Mouse (Mus musculus) kidney, postnatal 0 days (tissue): Measurements from ENCODE around the gene Slc39a11. TPM values are rescaled to one million over a fixed set of nuclear protein-coding genes. Genes with fewer than 3 reads are reported as not detected.
A peak's percentile ranks its signal among the peaks of the same experiment; 100 is the strongest.

Experiments used
- ATAC-seq: fragments of 200-750 bp; cut with Nextera tagmentation; replicated peaks from 2 replicates; pipeline ENCODE4 v1.8.0; 2017; ENCODE audit warnings: low read depth, moderate number of reproducible peaks, moderate TSS enrichment, moderate library complexity; ENCODE audit not compliant: low FRiP score
- DNase-seq: peaks from one replicate; pipeline ENCODE4 v3.0.0-alpha.2; 2016; ENCODE audit warnings: low spot score
- H3K27ac ChIP-seq: fragments of 300-500 bp; sonication (generic); 2 replicates; pipeline ENCODE4 v1.5.1; 2014; ENCODE audit warnings: mild to moderate bottlenecking
- H3K27me3 ChIP-seq: fragments of 300-500 bp; sonication (generic); 2 replicates; pipeline ENCODE4 v1.6.1; 2014; ENCODE audit warnings: low read length, mixed read lengths; ENCODE audit not compliant: insufficient read depth
- H3K36me3 ChIP-seq: fragments of 300-500 bp; sonication (generic); 2 replicates; pipeline ENCODE4 v1.6.1; 2014; ENCODE audit warnings: low read length, mixed read lengths; ENCODE audit not compliant: insufficient read depth
- H3K4me1 ChIP-seq: fragments of 300-500 bp; sonication (generic); replicated peaks from 2 replicates; pipeline ENCODE4 v1.6.1; 2014; ENCODE audit warnings: antibody characterized with exemption, low read length, mixed read lengths; ENCODE audit not compliant: insufficient read depth
- H3K4me2 ChIP-seq: fragments of 300-500 bp; sonication (generic); 2 replicates; pipeline ENCODE4 v1.6.1; 2014; ENCODE audit warnings: mild to moderate bottlenecking, low read length, moderate library complexity, mixed read lengths
- H3K4me3 ChIP-seq: fragments of 300-500 bp; sonication (generic); replicated peaks from 2 replicates; pipeline ENCODE4 v1.5.1; 2014; ENCODE audit warnings: low read depth, low read length
- H3K9ac ChIP-seq: fragments of 300-500 bp; sonication (generic); 2 replicates; pipeline ENCODE4 v1.6.1; 2014; ENCODE audit warnings: low read depth, low read length
- H3K9me3 ChIP-seq: fragments of 300-500 bp; sonication (generic); replicated peaks from 2 replicates; pipeline ENCODE4 v1.6.1; 2016; ENCODE audit warnings: low read length, inconsistent platforms, mixed read lengths
- CTCF ChIP-seq: IDR thresholded peaks from 2 replicates; pipeline ENCODE4 v1.5.1; 2016; ENCODE audit warnings: antibody characterized with exemption, low read depth, mild to moderate bottlenecking, moderate library complexity
- WGBS: fragments of 180-500 bp; shearing (Covaris S2); extraction: QIAGEN DNeasy Blood & Tissue Kit; methylation state at CpG from one replicate; pipeline ENCODE4 v1.1.7; 2014; 5-methylcytosine and 5-hydroxymethylcytosine counted together
- polyA plus RNA-seq: library from polyadenylated mRNA; unstranded; fragments of >200 nt; fragmentation: Nextera tagmentation; extraction: Ambion mirVana; gene quantifications from 2 replicates; pipeline ENCODE4 v1.2.1, GENCODE M21; 2015

The Slc39a11 gene
- polyA plus RNA-seq, 1 experiment from 2014 or later, result 23.3 TPM

DNA sequence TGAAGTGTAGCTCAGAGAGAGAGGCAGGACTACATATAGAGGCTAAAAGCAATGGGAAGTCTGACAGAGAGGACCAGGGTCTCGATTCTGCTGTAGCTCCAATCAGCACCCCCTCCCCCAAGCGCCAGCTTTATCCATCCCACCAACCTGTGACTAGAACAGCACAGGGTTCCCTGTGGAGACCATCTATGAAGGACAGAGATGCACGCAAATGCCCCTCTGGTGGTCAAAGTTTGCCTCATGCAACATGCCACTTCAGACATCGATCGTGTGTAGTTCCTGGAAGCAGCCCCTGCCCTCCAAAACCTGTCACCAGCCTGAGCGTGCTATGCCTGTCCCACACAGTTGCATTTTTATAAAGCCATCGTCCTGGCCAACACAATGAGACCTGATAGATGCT lies 129.9 kb downstream of the Slc39a11 start:
- H3K4me3 ChIP-seq, result no peak overlapping the region
- H3K27me3 ChIP-seq, result no peaks in the 10 kb centered on the region
- no peaks in the 10 kb centered on the region for H3K36me3 ChIP-seq
- H3K9me3 ChIP-seq, result no peaks in the 10 kb centered on the region
- no peak overlapping the region for H3K27ac ChIP-seq
- WGBS, result 87% methylated on average over 7 of the region's 7 CpGs
- H3K4me1 ChIP-seq, result 0 out of 2 replicates have a peak, but pooled peaks cover 5% of the 10 kb centered on the region
- DNase-seq (no peak), ATAC-seq (no peak)
- no peak for TF ChIP-seq CTCF
- H3K9ac ChIP-seq, result no peak overlapping the region
- no peak overlapping the region for H3K4me2 ChIP-seq

GRCm38 (mm10) chr11:113518176-113518575 lies 131.7 kb downstream of the Slc39a11 start:
- no peak overlapping the region for H3K9ac ChIP-seq
- 65% methylated on average over 7 of the region's 7 CpGs for WGBS
- TF ChIP-seq CTCF, result no peak
- H3K4me2 ChIP-seq, result no peak overlapping the region
- DNase-seq, result no peak
- H3K4me3 ChIP-seq, result no peak overlapping the region
- 0 out of 2 replicates have a peak, but pooled peaks cover 5% of the 10 kb centered on the region for H3K4me1 ChIP-seq
- H3K27ac ChIP-seq, result no peak overlapping the region
- H3K9me3 ChIP-seq, result no peaks in the 10 kb centered on the region
- H3K36me3 ChIP-seq, result no peaks in the 10 kb centered on the region
- ATAC-seq, result no peak
- H3K27me3 ChIP-seq, result no peaks in the 10 kb centered on the region

- Histone ChIP-seq H3K9me3 (no peaks in the 10 kb centered on the region), H3K9ac (no peak overlapping the region), H3K4me3 (no peak overlapping the region), H3K4me2 (no peak overlapping the region), H3K27ac (no peak overlapping the region), H3K27me3 (no peaks in the 10 kb centered on the region), H3K4me1 (0 out of 2 replicates have a peak, but pooled peaks cover 5% of the 10 kb centered on the region), H3K36me3 (no peaks in the 10 kb centered on the region)
- DNase-seq (no peak), ATAC-seq (no peak)
- no peak for TF ChIP-seq CTCF
- 67% methylated on average over 10 of the region's 10 CpGs for WGBS
Observed at GRCm38 (mm10) chr11:113516156-113516555, 133.7 kb downstream of the Slc39a11 start.

- 43% methylated on average over 10 of the region's 10 CpGs for WGBS
- H3K27me3 ChIP-seq, result no peaks in the 10 kb centered on the region
- no peak overlapping the region for H3K4me3 ChIP-seq
- H3K4me1 ChIP-seq, result no peaks in the 10 kb centered on the region
- H3K4me2 ChIP-seq, result no peak overlapping the region
- DNase-seq, result peak; percentile 74
- TF ChIP-seq CTCF, result no peak
- no peak overlapping the region for H3K27ac ChIP-seq
- H3K9me3 ChIP-seq, result no peaks in the 10 kb centered on the region
- no peak for ATAC-seq
- no peaks in the 10 kb centered on the region for H3K36me3 ChIP-seq
- H3K9ac ChIP-seq, result no peak overlapping the region
Observed at GRCm38 (mm10) chr11:113512976-113513375, 136.9 kb downstream of the Slc39a11 start.

- no peaks in the 10 kb centered on the region for H3K4me1 ChIP-seq
- H3K36me3 ChIP-seq, result no peaks in the 10 kb centered on the region
- H3K27ac ChIP-seq, result no peak overlapping the region
- no peak overlapping the region for H3K9ac ChIP-seq
- 92% methylated on average over 7 of the region's 7 CpGs for WGBS
- H3K9me3 ChIP-seq, result no peaks in the 10 kb centered on the region
- no peak for TF ChIP-seq CTCF
- H3K27me3 ChIP-seq, result no peaks in the 10 kb centered on the region
- ATAC-seq, result no peak
- H3K4me3 ChIP-seq, result no peak overlapping the region
- no peak for DNase-seq
- H3K4me2 ChIP-seq, result no peak overlapping the region
Observed at GRCm38 (mm10) chr11:113512150-113512549, 137.7 kb downstream of the Slc39a11 start.

GRCm38 (mm10) chr11:113510969-113511625 lies 138.8 kb downstream of the Slc39a11 start:
- Histone ChIP-seq H3K36me3 (no peaks in the 10 kb centered on the region), H3K27me3 (no peaks in the 10 kb centered on the region), H3K4me1 (no peaks in the 10 kb centered on the region), H3K9me3 (no peaks in the 10 kb centered on the region), H3K4me2 (no peak overlapping the region), H3K9ac (no peak overlapping the region), H3K4me3 (no peak overlapping the region), H3K27ac (no peak overlapping the region)
- no peak for TF ChIP-seq CTCF
- WGBS, result 76% methylated on average over 11 of the region's 11 CpGs
- DNase-seq (no peak), ATAC-seq (no peak)

- Histone ChIP-seq H3K27ac (no peak overlapping the region), H3K4me3 (no peak overlapping the region), H3K4me2 (no peak overlapping the region), H3K4me1 (no peaks in the 10 kb centered on the region), H3K27me3 (no peaks in the 10 kb centered on the region), H3K36me3 (no peaks in the 10 kb centered on the region), H3K9me3 (no peaks in the 10 kb centered on the region), H3K9ac (no peak overlapping the region)
- WGBS, result 61% methylated on average over 7 of the region's 7 CpGs
- DNase-seq, result no peak
- ATAC-seq, result no peak
- no peak for TF ChIP-seq CTCF
Observed at GRCm38 (mm10) chr11:113510249-113510648, 139.6 kb downstream of the Slc39a11 start.
